Mouse (Mus musculus) brain, embryonic 14.5 days (tissue): Measurements from ENCODE around the gene Rgs19. TPM values are rescaled to one million over a fixed set of nuclear protein-coding genes. Genes with fewer than 3 reads are reported as not detected.

Experiments
- DNase-seq: peaks from one replicate; pipeline ENCODE4 v3.0.0-alpha.2; 2011; ENCODE audit warnings: low read depth
- CTCF ChIP-seq: fragments of 200-500 bp; IDR thresholded peaks from 2 replicates; pipeline ENCODE4 v1.5.1; 2012; ENCODE audit warnings: inconsistent platforms, mild to moderate bottlenecking, moderate library complexity, borderline replicate concordance; ENCODE audit not compliant: insufficient read depth, insufficient read length; ENCODE audit errors: extremely low read depth
- POLR2A ChIP-seq: fragments of 200-500 bp; IDR thresholded peaks from 2 replicates; pipeline ENCODE4 v1.6.1; 2012; ENCODE audit warnings: mild to moderate bottlenecking, inconsistent platforms, borderline replicate concordance; ENCODE audit not compliant: poor library complexity, insufficient read depth, insufficient read length, severe bottlenecking; ENCODE audit errors: extremely low read depth
- polyA plus RNA-seq: library from polyadenylated mRNA; depleted of rRNA; stranded (reverse); fragments of >200 nt; gene quantifications from 2 replicates; pipeline ENCODE4 v1.2.3, GENCODE M21; 2012

Rgs19 gene
- polyA plus RNA-seq, 1 experiment: 75.9 TPM

DNA sequence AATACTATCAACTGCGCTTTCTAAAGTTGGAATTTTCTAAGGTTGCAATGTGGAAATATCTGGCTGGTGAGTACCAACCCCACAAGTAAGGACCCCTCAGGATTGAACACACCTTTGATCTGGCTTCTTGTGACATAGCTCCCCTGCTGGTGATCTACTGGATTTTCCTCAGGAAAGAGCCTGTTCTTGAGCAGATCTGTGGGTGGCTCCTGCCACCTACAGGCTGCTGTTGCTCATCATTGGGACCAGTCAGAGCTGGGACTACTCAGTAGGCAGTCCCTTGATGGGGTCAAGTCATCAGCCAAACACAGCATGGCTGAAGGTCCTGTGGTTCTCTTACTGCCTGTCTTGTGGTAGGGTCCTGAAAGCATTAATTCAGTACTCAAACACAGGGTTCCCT, 15.0 kb downstream of the Rgs19 start:
- peak; percentile 91 for DNase-seq
- TF ChIP-seq POLR2A: no peak
- peak; percentile 94 for TF ChIP-seq CTCF

DNA sequence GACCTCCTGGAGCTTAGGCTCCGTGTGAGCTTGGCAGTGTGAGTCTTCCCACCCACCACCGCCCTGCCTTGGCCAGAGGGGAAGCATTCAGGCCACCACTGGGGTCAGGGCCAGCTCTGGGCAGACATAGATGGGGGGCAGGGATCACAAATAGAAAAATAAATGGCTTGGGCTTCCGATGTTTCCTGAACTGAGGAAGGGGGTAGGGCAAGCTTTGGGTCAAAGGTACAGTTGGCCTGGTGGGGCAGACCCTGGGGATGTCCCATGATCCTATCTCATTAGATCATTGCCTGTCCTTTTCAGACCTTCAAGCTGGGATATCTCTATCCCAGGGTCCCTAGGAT, 16.1 kb downstream of the Rgs19 start:
- TF ChIP-seq CTCF (no peak), POLR2A (no peak)
- no peak for DNase-seq

DNA sequence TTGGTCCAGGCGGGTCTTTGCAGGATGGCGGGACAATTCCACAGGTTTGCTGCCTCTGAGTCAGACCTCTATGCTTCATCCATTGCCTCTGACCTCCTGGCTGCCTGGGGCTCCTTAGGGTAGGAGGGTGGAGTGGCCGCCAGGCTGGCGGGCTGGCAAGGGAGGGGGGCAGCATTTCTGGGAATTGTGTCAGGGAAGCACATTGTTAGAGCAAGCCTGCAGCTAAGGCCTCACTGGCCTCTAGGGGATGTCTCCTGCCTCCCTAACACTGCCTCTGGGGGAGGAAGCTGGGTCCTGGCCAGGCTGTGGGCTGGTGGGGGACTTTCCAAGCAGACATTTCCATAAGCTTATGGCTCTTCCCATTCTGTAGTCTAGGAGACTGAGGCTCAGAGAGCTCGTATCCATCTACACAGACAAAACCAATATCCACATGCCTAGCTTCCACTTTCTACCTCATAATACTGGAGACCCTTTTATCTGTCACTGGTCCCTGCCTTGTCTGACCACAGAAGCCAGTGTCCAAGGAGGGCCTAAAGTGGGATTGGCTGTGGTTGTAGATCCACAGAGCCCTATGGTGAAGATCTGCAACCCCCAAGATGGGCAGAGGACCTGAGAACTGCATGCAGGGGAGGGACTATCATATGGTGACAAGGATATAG, 16.6 kb downstream of the Rgs19 start:
- DNase-seq: peak; percentile 8
- TF ChIP-seq CTCF (no peak), POLR2A (no peak)

DNA sequence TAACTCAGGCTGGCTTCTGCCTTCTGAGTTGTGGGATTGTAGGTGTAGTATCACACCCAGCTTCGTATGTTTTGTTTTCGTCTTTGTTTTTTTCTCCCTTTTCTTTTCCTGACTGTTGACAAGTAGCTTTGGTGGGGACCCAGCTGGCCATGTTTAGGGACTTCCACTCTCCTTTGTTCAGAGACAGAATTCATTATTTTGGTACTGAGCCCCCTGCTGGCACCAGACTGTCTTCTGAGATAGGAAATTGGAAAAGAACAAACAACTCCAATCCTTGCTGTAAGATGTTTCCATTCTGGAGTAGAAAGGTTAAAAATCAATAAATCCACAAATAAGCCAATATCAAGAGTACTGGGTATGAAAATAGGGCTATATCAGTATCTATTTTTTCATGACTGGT, 17.4 kb downstream of the Rgs19 start:
- peak; percentile 74 for DNase-seq
- TF ChIP-seq CTCF (no peak), POLR2A (no peak)

- DNase-seq: peak; percentile 66
- TF ChIP-seq CTCF (no peak), POLR2A (no peak)
Measured at GRCm38 (mm10) chr2:181675454-181675853, 18.3 kb downstream of the Rgs19 start.

DNA sequence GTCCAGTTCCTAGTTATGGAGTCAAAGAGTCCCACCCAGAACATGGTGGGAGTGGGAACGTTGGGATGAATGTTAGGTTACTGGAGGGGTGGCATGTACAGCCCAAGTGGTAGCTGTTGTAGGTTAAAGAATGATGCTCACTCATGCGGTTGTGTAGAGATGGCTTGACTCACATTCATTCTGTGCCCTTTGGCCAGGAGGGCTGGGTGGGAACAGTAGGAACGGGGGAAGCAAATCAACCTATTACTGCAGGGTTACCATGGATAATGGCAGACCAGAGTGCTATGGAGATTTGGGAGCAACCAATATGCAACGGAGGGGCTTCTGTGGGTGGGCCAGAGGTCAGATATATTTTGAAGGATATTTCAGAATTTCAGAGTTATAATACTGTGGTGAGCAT, 18.8 kb downstream of the Rgs19 start:
- DNase-seq: no peak
- TF ChIP-seq CTCF (no peak), POLR2A (no peak)

GRCm38 (mm10) chr2:181673501-181673900, 20.3 kb downstream of the Rgs19 start:
- DNase-seq: no peak
- TF ChIP-seq CTCF: no peak
- no peak for TF ChIP-seq POLR2A

GRCm38 (mm10) chr2:181671984-181672383, 21.8 kb downstream of the Rgs19 start:
- TF ChIP-seq POLR2A: no peak
- no peak for TF ChIP-seq CTCF
- no peak for DNase-seq

- peak; percentile 20 for DNase-seq
- TF ChIP-seq POLR2A: no peak
- no peak for TF ChIP-seq CTCF
Measured at GRCm38 (mm10) chr2:181671326-181671725, 22.5 kb downstream of the Rgs19 start, which contains the start of gene Sox18. Gene Sox18, minus strand, starts transcription at chr2:181671640.

GRCm38 (mm10) chr2:181670913-181671311, 22.9 kb downstream of the Rgs19 start:
- DNase-seq: peak; percentile 27
- TF ChIP-seq POLR2A (no peak), CTCF (no peak)

GRCm38 (mm10) chr2:181670285-181670912, 23.4 kb downstream of the Rgs19 start:
- no peak for TF ChIP-seq POLR2A
- TF ChIP-seq CTCF: no peak
- DNase-seq: no peak

DNA sequence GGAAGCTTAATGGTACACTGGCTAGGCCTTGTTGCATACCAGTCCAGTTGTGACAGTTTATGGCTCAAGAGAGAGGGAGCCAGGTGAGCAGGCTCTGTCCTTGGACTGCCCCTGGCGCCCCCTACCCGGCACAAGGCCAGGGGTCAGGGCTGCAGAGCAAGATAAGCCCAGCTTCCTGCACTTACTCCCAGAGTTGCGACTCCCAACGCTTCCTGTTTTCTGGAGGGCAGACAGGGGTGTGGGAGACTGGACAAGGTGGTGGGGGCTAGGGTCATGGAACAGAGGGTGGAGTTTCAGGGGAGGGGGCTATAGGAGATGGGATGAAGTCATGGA, 30.5 kb downstream of the Rgs19 start:
- TF ChIP-seq POLR2A (no peak), CTCF (no peak)
- no peak for DNase-seq

- no peak for DNase-seq
- no peak for TF ChIP-seq CTCF
- no peak for TF ChIP-seq POLR2A
Measured at GRCm38 (mm10) chr2:181662620-181663297, 31.0 kb downstream of the Rgs19 start.
